Mouse (Mus musculus) embryo, embryonic 10 days (tissue): ENCODE data around the gene Asb16.

Experiments
- DNase-seq: peaks from one replicate; pipeline ENCODE4 v3.0.0-alpha.2; 2015; ENCODE audit warnings: low spot score

Asb16 gene

DNA sequence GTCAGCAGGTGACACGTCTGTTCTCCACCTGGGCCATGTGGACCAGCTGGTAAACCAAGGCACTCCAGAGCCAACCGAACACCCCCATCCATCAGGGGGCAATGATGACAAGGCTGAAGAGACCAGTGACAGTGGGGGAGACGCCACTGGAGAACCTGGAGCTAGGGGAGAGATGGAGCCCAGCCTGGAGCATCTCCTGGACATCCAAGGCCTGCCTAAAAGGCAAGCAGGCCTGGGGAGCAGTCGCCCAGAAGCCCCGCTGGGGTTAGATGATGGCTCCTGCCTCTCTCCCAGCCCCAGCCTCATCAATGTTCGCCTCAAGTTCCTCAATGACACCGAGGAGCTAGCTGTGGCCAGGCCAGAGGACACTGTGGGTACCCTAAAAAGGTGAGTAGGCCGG, 18.9 kb downstream of the Asb16 start:
- no peak for DNase-seq

DNA sequence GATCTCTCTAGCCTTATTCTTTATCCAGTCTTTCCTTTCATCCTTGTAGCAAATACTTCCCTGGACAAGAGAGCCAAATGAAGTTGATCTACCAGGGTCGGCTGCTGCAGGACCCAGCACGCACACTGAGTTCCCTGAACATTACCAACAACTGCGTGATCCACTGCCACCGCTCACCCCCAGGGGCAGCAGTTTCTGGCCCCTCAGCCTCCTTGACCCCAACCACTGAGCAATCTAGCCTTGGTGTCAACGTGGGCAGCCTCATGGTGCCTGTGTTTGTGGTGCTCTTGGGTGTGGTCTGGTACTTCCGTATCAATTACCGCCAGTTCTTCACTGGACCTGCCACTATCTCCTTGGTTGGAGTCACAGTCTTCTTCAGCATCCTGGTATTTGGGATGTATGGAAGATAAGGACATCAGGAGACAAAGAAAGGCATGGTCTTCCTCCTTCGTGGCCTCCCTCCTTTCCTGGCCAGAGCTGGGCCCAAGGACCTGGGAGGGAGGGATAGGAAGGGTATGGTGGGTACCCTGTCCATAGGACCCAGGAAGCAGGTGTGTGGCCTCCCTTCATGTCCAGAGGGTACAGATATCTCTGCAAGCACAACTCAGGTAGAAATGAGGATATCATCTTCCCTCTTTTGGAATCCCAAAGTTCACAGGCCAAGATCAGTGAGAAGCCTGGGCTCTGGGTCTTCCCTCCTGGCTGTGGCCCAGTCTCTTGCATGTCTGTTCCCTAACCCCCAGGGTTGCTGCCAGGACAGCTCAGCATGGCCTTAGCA, 19.7 kb downstream of the Asb16 start:
- no peak for DNase-seq

DNA sequence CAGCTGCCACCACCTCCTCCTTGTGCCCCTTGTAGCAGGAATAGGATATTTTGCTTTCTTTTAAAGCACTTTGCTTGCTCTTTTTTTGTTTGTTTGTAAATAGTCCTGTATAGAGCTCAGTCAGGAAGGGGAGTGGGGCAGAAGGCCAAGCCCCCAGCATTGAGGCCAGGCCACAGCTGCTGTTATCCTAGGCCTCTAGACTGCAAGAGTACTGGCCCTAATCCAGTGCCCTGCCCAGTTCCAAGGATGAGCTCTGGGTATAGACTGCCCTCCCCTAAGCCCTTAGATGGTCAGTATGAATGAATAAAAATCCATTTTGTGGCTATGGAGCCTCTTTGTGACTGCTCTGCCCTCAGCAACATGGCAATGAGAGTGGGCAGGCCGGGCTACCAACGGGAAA, 20.4 kb downstream of the Asb16 start:
- DNase-seq = no peak

DNA sequence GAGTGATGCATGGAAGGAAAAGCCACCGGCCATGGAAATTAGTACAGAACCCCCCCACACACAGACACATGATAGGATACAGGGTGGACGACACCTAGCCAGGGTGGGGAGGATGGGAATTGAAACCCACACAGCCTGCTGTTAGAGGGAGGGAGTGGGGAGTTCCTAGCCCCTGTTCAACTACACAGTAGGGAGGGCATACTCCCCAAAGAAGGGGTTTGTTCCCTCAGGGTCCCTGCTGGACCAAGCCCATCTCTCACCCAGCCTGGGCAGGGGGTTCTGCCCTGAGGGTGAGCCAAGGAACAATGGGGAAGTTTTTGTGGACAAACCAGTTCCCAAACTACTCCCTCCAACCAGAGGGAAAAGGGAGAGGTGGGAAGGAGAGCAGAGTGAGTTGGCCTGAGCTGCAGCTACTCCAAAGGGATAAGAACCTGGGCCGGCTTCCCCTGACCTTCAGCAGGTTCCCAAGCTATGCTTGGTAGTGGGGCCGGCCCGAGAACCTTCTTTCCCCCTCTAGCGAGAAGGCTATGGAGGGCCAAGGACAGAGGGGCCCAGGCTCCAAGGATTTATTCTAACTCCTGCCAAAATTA, 21.1 kb downstream of the Asb16 start:
- DNase-seq = no peak

DNA sequence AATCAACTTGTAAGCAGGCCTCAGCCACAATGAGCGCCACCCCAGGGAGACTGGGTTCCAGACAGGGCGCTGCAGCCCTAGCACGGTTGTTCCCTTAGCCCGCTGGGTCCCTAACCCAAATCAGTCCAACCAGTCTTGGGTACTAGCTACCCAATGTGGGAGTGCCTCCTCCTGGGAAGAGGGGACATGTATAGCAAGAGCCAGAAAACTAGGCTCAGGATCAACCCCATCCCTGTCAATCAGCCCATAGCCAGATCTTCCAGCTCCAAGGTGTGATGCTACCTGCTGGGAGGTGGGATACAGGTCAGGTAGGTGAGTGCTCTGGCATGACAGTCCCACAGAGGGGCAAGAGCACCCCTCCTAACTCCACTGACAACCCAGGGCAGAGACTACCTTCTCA, 21.6 kb downstream of the Asb16 start:
- no peak for DNase-seq

DNA sequence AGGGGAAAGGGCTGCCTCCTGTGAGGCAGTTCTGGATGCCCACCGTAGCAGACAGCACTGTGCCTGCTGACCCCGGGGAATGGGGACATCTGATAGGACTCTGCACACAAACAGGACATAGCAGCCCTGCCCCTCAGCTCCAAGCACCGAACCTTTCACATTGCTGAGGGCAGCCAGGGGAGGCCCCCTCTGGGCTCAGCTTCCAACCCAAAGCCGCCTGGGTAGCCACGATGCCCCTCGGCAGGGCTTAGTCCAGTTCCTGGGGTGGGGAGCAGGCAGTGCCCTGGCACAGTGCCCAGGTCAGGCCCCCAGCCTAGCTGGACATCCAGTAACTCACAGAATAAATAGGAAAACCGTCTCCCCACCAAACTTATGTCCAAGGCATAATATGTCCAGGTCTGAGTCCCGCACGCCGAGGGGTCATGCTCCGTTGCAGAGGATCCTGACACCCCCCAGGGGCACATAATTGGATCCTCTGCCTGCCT, 22.6 kb downstream of the Asb16 start:
- DNase-seq = no peak

DNA sequence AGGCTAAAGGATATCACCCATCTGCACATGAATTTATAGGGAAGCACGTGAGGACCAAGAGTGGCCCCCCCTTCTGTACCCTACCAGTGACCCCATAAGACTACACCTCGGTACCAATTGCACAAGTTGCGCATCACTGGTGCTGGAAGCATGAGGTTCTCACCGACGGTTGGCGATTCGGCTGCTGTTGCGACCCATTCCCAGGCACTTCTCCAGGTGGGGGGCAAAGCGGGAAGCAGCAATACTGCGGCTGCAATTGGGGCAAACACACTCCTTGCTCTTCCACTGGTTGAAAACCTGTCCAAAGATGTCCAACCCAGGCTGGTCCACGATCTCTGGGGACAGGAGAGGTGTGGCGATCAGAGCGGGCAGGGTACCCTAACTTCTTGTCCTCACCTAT, 25.4 kb downstream of the Asb16 start:
- DNase-seq = no peak

DNA sequence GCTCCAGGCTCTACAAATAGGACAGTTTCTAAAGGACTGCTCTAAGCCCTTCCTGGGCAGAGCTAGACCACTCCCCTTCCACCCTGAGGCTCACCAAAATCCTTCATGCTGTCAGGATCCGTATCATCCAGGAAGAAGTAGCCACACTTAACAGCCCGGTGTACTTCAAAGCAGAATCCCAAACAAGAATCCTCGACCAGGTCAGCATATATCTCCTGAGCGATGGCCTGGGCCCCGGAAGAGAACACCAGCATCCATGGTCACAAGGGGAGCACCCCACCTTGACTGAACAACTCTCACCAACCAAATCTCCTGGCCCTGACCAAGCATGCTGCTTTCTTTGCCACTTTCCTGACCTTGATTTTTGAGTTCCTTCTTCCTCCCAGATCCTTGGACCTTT, 25.9 kb downstream of the Asb16 start:
- DNase-seq = no peak

DNA sequence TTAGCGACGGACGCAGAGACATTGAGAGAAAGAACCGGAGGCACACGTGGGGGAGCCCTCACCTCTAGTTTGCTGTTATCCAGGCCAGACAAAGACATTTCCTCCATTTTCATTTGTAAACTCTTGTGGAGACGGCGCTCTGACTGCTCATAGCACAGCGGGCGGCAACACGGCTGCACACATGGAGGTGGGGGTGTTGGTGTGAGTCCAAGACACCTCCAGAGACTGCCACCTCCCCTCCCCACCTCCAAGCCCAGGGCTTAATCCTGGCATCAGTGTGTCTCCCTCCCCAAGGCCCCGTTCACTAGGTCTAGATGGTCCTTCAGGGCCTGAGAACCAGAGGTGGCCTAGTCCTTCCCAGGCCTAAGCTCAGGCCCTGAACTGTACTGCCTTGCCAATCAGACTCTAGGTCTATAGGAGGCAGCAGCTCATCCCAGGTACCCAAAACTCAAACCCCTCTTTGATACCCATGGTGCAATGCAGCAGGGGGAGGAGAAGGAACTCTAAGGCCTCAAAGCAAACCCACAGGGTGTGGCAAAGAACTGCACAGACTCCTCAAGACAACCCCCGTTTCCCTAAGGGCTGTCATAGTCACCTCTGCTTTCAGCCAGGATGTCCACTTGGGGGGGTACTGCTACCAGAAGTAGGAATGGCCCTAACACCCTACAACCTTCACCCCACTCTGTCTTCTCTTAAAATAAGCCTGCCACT, 26.5 kb downstream of the Asb16 start:
- no peak for DNase-seq

DNA sequence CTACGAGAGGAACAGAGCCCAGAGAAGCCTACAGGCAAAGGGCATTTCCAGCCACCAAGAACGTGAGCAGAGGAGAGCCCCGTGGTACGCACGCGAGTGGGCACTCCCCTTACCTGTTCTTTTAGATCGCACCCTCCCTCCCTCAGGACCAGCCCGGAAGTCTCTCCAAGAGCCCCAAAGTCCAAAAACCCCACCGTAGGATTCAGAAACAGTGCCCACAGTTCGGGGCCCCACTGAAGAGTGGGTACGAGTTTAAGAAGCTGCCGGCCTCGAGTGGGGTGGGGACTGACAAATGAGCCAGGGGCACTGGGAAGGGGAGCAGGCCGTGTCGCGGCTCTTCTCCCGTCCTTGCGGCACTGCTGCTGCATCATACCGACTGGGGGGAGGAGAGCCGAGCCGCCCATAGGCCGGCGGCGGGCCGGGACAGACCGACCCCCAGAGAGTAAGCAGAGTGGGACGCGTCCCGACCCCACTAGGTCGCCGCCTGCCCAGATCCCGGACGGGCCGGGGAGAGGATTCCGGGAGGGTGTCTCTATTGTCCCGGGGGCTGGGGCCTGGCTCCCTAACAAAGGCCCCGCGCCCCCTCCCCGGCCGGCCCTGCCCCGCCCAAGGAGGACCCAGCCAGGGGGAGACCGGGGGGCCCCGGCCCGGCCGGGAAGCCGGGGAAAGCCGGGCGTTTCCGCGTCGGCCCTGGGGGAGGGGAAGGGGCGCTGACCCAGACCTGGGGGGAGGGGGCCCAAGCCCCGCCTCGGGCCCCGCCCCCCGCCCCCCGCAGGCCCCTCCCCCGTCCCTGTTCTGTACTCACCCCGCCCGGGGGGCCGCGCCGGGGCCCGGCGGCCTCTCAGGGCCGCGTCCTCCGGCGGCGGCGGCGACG, 27.3 kb downstream of the Asb16 start:
- DNase-seq = peak; percentile 49

DNA sequence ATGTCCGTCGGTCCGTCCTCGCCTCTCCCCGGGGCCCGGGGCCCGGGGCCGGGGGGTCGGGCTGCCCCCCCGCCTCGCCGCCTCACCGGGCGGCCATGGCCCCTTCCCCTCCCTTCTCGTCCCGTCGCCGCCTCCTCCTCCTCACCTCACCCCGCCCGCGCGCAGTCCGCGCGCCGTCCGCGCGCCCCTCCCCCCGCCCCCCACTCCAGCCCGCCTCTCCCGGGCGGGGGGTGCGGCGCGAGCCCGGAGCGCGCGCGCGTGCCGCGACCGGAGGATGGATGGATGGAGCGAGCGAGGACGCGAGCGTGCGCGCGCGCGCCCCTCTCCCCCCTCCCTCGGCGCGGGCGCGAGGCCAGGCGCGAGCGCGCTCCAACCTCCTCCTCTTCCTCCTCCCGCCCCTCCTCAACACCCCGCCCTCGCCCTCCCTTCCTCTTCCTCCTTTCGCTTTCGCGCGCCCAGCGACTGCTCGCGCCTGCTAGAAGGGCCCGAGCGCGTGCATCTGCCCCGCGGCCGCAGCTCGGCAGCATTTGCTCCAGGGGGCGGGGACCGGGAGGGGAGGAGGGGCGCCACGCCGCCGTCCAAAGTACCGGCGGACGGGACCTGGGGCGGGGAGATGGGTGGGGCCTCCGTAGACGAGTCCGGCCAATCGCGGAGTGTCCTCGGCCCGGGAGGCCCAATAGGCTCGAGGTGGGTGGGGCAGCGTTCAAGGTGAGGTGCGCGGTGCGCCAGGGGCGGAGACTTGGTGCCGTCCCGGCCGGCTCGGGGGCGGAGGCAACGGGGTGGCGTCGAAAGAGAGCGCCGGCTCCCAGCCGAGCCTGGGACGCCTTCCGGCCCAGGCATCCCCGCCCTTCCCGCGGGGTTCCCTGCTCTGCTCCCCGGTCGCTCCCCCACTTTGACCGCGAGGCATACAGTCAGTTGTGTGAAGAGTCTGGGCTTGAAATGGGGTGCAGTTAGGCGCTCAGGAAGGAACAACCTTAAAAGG, 28.2 kb downstream of the Asb16 start, which contains the start of gene Atxn7l3:
Gene Atxn7l3 (minus strand): TSS at position 141 of the 982 bp plus-strand sequence.
- peak; percentile 99 for DNase-seq

DNA sequence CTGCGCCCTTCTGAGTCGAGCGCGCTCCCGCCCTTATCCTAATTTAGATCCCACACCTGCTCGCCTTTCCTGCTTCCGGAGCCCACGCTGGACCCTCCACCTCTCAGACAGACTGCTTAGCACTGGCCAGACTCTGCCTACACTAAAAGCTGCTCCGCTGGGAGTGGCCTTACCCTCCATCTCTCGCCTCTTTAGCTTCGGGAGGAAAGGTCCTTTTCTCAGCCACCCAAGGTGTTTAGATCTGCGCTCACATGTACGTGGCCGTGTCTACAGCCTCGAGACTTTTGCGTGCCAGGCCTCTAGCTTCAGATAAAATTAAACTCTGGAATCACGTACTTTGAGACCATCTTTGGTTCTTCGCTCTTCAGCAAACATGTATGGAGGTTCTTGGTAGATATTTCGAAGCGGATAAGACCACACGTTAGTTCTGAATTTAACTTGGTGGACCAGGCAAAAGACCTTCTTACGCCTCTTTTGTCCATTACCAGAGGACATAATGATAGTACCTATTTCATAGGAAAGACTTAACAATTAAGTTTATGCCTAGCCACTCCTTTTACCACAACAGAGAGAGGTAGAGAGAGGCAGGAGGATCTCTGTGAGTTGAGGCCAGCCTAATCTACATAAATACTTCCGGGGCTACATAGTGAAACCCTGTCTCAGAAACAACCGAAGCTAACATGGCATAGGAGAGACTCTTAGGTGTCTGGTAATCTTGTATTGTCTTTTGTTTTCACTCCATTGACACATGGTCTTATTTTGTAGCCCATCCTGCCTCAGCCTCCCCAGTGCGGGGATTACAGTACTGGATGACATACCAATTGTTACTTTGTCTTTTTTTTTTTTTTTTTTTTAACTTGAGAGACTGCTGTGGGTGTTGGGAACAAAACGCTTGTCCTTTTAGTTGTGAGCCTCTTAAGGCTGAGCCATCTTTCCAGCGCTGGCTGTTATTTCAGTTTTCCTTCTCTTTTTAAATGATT, 29.3 kb downstream of the Asb16 start:
- peak; percentile 40 for DNase-seq

DNA sequence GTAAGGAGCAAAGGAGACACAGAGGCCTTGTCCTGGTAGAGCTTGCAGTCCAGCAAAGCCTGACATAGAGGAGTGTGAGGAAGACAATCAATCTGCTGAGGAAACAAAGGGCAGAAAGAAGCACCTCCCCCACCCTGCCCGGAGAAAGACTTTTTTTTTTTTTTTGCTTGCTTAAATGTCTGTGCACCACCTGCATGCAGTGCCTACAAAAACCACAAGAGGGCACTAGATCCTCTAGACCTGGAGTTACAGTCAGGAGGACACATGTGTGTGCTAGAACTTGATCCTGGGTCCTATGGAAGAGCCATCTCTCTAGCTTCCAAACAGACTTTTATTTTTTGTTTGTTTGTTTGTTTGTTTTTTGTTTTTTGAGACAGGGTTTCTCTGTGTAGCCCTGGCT, 31.3 kb downstream of the Asb16 start:
- peak; percentile 78 for DNase-seq

DNA sequence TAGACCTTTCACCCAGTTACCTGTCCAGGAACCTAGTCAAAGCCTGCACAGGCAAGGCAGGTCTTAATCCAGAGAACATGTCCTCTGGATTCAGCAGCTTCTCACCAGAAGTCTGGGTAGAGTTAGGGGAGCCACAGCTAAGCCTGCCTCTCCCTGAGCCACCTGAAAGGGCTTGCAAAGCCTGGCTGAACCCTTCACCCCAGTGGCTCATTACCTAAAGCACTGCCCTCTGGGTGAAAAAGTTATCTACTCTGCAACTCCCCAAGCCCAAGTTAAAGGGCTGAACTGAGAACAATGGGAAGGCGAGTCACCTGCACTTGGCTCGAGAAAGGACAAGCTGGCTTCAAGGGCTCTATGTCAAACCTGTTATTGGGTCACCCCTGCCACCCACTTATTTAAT, 35.6 kb downstream of the Asb16 start:
- DNase-seq = no peak

DNA sequence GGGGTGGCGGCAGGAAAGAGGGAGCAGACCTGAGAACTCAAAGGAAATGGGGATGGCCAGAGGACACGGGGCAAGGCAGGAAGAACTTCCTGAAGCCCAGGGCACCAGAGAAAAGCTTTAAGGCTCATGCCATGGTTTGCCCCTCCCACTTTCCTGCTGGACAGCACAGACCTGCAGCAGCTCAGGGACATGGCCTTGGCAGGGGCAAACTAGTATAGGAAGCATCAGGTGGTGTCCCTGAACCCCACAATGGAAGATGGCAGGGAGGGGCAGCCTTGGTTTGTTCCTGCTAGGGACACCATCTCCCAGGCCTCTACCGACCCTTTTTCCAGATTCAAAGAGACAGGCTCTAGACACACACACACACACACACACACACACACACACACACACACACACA, 36.8 kb downstream of the Asb16 start:
- no peak for DNase-seq

DNA sequence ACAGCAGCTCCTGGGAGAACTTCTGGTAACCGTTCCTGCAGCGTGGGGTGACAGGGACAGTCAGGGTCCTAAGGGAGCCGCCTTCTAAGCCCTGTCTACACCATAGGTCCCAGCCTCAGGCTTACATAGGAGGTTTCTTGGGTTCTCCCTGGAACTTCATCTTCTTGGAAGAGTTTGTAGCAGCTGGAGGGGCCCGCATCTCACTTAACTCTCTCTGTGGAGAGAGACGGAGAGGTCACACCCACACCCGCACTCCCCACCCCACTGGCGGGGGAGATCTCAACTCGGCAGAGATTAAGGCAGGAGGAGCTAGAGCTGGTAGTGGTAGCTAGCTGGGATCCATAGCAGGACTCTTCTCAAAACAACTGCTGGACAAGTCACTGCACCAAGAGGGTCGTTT, 39.6 kb downstream of the Asb16 start:
- DNase-seq = no peak

DNA sequence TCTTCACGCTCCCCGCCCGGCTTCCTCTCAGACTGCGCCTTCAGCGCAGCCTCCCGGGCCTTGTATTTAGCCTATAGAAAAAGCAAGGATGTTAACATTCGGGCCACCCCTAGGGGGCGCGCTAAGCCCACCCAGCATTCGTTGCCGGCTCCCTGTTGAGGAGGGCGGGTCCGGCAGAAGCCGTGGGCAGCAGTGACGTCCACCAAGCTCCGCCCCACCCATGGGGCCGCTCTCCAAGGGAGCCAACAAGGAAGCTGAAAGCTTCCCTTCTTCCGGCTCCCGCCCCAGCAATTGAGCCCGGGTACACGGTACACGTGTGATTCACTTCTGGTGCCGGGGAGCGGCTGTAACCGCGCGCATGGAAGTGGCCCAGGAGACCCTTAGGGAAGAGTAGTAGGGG, 40.4 kb downstream of the Asb16 start:
- DNase-seq = peak; percentile 97

DNA sequence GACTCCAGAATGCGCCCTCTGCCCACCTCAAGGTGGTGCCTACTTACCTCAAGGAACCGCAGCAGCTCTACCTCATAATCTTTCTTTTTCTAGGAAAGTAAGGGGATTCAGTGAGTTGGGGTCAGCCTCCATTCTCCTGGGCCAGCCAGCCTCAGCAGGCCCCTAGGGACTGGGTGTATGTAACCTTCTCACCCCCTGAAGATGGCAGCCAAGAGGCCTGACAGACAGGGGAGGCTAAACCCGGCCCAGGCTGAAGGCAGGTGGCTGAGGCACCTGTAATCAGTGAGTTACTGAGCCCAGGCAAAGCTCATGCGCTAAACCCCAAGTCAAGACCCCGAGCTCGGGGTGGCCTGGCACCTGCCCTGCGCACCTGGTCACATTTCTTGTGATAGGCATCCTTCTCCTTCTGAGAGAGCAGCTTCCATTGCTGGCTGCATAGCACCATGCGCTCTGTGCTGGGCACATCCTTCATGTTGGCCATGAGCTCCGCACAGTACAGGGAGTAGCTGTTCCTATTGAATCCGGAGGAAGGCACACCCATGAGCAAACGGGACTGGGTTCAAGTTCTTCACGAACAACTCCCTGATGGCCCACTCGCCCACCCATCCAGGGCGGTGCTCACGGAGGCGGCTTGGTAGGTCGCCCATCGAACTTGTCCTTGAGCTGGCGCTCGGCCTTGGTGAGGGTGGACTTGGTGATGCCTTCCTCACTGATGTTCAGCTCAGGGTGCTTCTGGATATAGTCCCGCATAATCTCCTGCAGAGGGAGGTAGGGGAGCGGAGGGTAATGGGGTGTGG, 41.5 kb downstream of the Asb16 start:
- DNase-seq = no peak
